Mouse (Mus musculus) hindbrain, embryonic 14.5 days (tissue): ENCODE results near the gene Ethe1. TPM values are rescaled to one million over a fixed set of nuclear protein-coding genes. Genes with fewer than 3 reads are reported as not detected.

Experiments used
- ATAC-seq: fragments of 200-750 bp; cut with Nextera tagmentation; 2 replicates; pipeline ENCODE4 v1.8.0; 2017; ENCODE audit warnings: moderate number of reproducible peaks, mild to moderate bottlenecking, moderate TSS enrichment, moderate library complexity; ENCODE audit not compliant: low FRiP score
- DNase-seq: peaks from one replicate; pipeline ENCODE4 v3.0.0-alpha.2; 2015; ENCODE audit warnings: low spot score
- H3K27ac ChIP-seq: fragments of 300-500 bp; sonication (generic); 2 replicates; pipeline ENCODE4 v1.5.1; 2014; ENCODE audit warnings: mild to moderate bottlenecking, moderate library complexity
- H3K27me3 ChIP-seq: fragments of 300-500 bp; sonication (generic); 2 replicates; pipeline ENCODE4 v1.6.1; 2014; ENCODE audit warnings: mild to moderate bottlenecking, low read length, mixed read lengths; ENCODE audit not compliant: control insufficient read depth, insufficient read depth
- H3K36me3 ChIP-seq: fragments of 300-500 bp; sonication (generic); replicated peaks from 2 replicates; pipeline ENCODE4 v1.6.1; 2014; ENCODE audit not compliant: control insufficient read depth, insufficient read depth
- H3K4me1 ChIP-seq: fragments of 300-500 bp; sonication (generic); replicated peaks from 2 replicates; pipeline ENCODE4 v1.6.1; 2014; ENCODE audit warnings: antibody characterized with exemption, low read length, mixed read lengths; ENCODE audit not compliant: control insufficient read depth, insufficient read depth
- H3K4me2 ChIP-seq: fragments of 300-500 bp; sonication (generic); replicated peaks from 2 replicates; pipeline ENCODE4 v1.6.1; 2014; ENCODE audit warnings: mild to moderate bottlenecking, moderate library complexity
- H3K4me3 ChIP-seq: fragments of 300-500 bp; sonication (generic); replicated peaks from 2 replicates; pipeline ENCODE4 v1.5.1; 2014; ENCODE audit warnings: mild to moderate bottlenecking, low read length
- H3K9ac ChIP-seq: fragments of 300-500 bp; sonication (generic); 2 replicates; pipeline ENCODE4 v1.6.1; 2014
- H3K9me3 ChIP-seq: fragments of 300-500 bp; sonication (generic); 2 replicates; pipeline ENCODE4 v1.6.1; 2016; ENCODE audit warnings: low read length; ENCODE audit not compliant: control insufficient read depth
- WGBS: fragments of 180-500 bp; shearing (Covaris S2); extraction: QIAGEN DNeasy Blood & Tissue Kit; methylation state at CpG from one replicate; pipeline ENCODE4 v1.1.7; 2014; 5-methylcytosine and 5-hydroxymethylcytosine counted together
- polyA plus RNA-seq: library from polyadenylated mRNA; unstranded; fragments of >200 nt; fragmentation: Nextera tagmentation; extraction: Ambion mirVana; gene quantifications from 2 replicates; pipeline ENCODE4 v1.2.1, GENCODE M21; 2014

Ethe1 gene
- polyA plus RNA-seq, 1 experiment from 2014 or later = 25.8 TPM

- H3K4me1 ChIP-seq = no peaks in the 10 kb centered on the region
- H3K27ac ChIP-seq = no peak overlapping the region
- H3K9ac ChIP-seq = no peak overlapping the region
- 87% methylated on average over 7 of the region's 7 CpGs for WGBS
- no peaks in the 10 kb centered on the region for H3K9me3 ChIP-seq
- H3K27me3 ChIP-seq = peaks cover 21% of the 10 kb centered on the region
- no peak overlapping the region for H3K4me2 ChIP-seq
- ATAC-seq (no peak), DNase-seq (no peak)
- no peak overlapping the region for H3K4me3 ChIP-seq
- no peaks in the 10 kb centered on the region for H3K36me3 ChIP-seq
These were observed 18.2 kb downstream of the Ethe1 start for GRCm38 (mm10) chr7:24605561-24605960.

- Histone ChIP-seq H3K4me1 (peaks cover under 1% of the 10 kb centered on the region; the same call in 1 of the 2 replicates), H3K9ac (no peak overlapping the region), H3K27ac (no peak overlapping the region), H3K9me3 (no peaks in the 10 kb centered on the region), H3K4me3 (no peak overlapping the region), H3K27me3 (peaks cover 26% of the 10 kb centered on the region), H3K4me2 (no peak overlapping the region), H3K36me3 (no peaks in the 10 kb centered on the region)
- ATAC-seq (no peak), DNase-seq (no peak)
- 77% methylated on average over 7 of the region's 7 CpGs for WGBS
These were observed 18.7 kb downstream of the Ethe1 start for GRCm38 (mm10) chr7:24606046-24606445.

- 52% methylated on average over 6 of the region's 6 CpGs for WGBS
- Histone ChIP-seq H3K27me3 (peaks cover 46% of the 10 kb centered on the region), H3K9me3 (no peaks in the 10 kb centered on the region), H3K27ac (no peak overlapping the region), H3K36me3 (no peaks in the 10 kb centered on the region), H3K4me3 (no peak overlapping the region), H3K4me2 (no peak overlapping the region), H3K4me1 (peaks cover 12% of the 10 kb centered on the region; the same call in 1 of the 2 replicates), H3K9ac (no peak overlapping the region)
- DNase-seq (peak; percentile 56), ATAC-seq (peak; percentile 83)
These were observed 20.7 kb downstream of the Ethe1 start for GRCm38 (mm10) chr7:24608017-24608416.

DNA sequence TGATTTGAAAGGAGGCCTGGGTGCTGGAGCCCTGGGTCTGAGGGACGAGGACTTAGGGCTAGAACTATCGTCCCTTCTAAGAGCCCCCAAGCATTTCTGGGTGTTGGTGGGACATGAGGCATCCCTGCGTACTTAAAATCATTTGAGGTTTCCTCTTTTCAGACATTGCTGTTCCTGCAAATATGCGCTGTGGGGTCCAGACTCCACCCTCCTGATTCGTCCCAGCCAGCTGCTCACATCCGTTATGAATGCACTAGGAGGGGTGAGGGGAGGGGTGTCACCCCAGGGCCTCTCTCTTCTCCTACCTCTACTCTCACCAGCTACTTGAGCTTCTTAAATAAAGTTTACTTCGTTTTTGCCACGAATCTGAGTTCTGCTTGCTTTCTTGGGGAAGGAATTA, 21.2 kb downstream of the Ethe1 start:
- Histone ChIP-seq H3K4me3 (no peak overlapping the region), H3K27ac (no peak overlapping the region), H3K36me3 (no peaks in the 10 kb centered on the region), H3K4me2 (no peak overlapping the region), H3K9ac (no peak overlapping the region), H3K4me1 (peaks cover 12% of the 10 kb centered on the region; the same call in 1 of the 2 replicates), H3K9me3 (no peaks in the 10 kb centered on the region), H3K27me3 (peaks cover 51% of the 10 kb centered on the region)
- ATAC-seq = no peak
- WGBS = 72% methylated on average over 8 of the region's 8 CpGs
- no peak for DNase-seq

DNA sequence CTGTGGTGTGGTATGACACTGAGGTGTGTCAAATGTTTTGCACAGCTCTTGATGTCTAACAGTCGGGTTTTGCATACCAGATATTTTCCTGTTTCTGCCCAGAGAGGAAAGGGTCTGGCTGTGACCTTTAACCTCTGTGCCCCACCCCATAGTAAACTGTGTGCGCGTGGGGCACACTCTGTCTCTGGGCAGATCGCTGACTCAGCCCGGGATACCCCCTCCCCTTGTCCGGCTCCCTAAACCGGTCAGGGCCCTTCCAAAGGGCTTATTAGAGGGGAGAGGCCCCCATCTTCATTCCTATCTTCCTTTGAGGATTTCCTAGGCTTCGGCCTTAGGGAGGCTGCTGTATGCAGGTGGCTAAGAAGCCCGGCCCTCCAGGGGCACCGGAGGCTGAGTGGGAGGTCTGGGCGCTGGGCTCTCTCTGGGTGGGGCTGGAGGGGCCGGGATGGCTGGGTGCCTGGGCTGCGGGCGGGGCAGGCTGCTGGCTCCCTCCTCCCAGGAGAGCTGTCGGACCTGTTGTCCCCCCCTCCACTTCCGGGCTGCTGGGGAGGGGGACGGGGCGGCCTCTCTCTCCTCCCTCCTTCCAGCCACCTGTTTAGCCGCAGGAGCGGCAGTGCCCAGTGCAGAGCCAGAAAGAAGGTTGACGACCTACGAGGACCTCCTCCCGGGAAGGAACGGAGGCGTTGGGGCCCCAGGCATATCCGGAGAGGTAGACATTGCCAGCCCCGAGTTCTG, 23.0 kb downstream of the Ethe1 start, which contains the start of gene Phldb3:
TSS of gene Phldb3 (plus strand) at position 620 of the 735 bp plus-strand sequence.
- Histone ChIP-seq H3K9ac (0 out of 2 replicates have a peak within 1 kb of the TSS, but pooled peaks have one; percentile 1), H3K4me1 (peaks cover 12% of the 10 kb centered on the region; the same call in 1 of the 2 replicates), H3K9me3 (no peaks in the 10 kb centered on the region), H3K27ac (no peak within 1 kb of the TSS), H3K4me2 (peak within 1 kb of the TSS; percentile 43), H3K36me3 (no peaks in the 10 kb centered on the region), H3K4me3 (peak within 1 kb of the TSS; percentile 22), H3K27me3 (peaks cover 53% of the 10 kb centered on the region)
- no peak for DNase-seq
- ATAC-seq = no peak
- WGBS = 3% methylated on average over 26 of the region's 27 CpGs

DNA sequence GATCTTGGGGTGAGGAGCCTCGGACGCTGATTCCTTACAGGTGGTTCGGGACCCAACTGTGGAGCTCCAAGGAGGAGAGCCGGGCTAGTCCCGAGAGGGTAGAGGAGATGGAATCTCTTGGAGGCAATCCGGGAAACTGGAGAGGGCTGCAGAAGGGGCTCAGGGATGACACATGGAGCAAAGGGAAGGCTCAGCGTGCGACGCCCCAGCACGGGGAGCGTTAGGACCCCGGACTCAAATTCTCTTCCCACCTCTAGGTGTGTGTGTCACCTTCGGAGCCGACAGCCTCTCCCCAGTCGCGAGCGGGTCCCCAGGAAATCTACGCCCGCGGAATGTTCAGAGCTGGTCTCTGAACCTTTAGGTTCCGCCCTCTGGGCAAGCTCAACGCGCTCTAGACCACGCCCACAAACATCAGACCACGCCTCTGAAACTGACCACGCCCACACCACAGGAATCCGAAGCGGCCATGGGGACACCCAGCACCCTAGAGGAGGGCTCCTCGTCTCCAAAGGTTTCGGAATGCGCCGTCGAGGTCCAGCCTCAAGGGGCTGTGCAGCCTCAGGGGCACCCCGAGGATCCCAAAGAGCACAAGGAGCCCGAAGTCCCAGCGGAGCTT, 23.6 kb downstream of the Ethe1 start:
- peaks cover 12% of the 10 kb centered on the region; the same call in 1 of the 2 replicates for H3K4me1 ChIP-seq
- ATAC-seq (0 out of 2 replicates have a peak, but pooled peaks have one; percentile 23), DNase-seq (no peak)
- H3K27ac ChIP-seq = no peak overlapping the region
- H3K9ac ChIP-seq = 0 out of 2 replicates have a peak overlapping the region, but pooled peaks have one; percentile 1
- under 1% methylated on average over 36 of the region's 36 CpGs for WGBS
- peaks cover 53% of the 10 kb centered on the region for H3K27me3 ChIP-seq
- no peaks in the 10 kb centered on the region for H3K36me3 ChIP-seq
- H3K9me3 ChIP-seq = no peaks in the 10 kb centered on the region
- peak overlapping the region; percentile 22 for H3K4me3 ChIP-seq
- H3K4me2 ChIP-seq = peak overlapping the region; percentile 43

- no peak overlapping the region for H3K27ac ChIP-seq
- no peak for ATAC-seq
- peak overlapping the region; percentile 22; the same call in 1 of the 2 replicates for H3K4me3 ChIP-seq
- H3K36me3 ChIP-seq = no peaks in the 10 kb centered on the region
- H3K9ac ChIP-seq = no peak overlapping the region
- 17% methylated on average over 7 of the region's 7 CpGs for WGBS
- DNase-seq = no peak
- no peaks in the 10 kb centered on the region for H3K9me3 ChIP-seq
- H3K4me2 ChIP-seq = no peak overlapping the region; the same call in 1 of the 2 replicates
- peaks cover 12% of the 10 kb centered on the region; the same call in 1 of the 2 replicates for H3K4me1 ChIP-seq
- peaks cover 53% of the 10 kb centered on the region for H3K27me3 ChIP-seq
These were observed 24.4 kb downstream of the Ethe1 start for GRCm38 (mm10) chr7:24611709-24612108.

DNA sequence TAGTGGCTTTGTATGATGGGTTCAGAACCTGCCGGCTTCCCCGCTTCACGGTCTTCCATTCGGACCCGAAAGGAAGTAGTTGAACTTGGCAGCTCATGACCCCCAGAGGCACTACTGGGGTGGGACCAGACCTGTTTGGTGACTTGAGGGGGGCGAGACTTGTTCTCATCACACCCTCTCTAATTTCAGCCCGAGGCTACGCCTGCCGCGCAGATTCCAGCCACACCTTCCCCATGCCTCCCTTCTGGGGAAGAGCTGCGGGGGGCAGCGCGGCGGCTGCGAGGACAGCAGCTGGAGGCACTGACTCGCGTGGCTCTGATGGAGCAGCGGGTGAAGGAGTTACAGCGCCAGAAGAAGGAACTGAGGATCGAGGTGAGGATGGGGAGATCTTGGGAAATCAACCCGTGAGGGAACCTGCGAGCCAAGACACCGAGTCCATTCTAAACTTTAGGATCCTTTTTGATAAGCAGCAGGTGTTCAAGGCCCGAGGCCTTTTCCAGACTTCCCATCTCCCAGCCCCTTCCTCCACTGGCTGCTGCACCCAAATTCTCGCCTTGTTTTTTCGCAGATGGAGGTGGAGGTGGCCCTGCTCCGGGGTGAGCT, 25.1 kb downstream of the Ethe1 start:
- H3K4me2 ChIP-seq = peak overlapping the region; percentile 8; the same call in 1 of the 2 replicates
- DNase-seq = no peak
- no peaks in the 10 kb centered on the region for H3K9me3 ChIP-seq
- no peak overlapping the region for H3K27ac ChIP-seq
- peaks cover 12% of the 10 kb centered on the region; the same call in 1 of the 2 replicates for H3K4me1 ChIP-seq
- H3K36me3 ChIP-seq = no peaks in the 10 kb centered on the region
- H3K4me3 ChIP-seq = 0 out of 2 replicates have a peak overlapping the region, but pooled peaks have one; percentile 7
- no peak overlapping the region for H3K9ac ChIP-seq
- ATAC-seq = no peak
- 3% methylated on average over 27 of the region's 27 CpGs for WGBS
- H3K27me3 ChIP-seq = peaks cover 53% of the 10 kb centered on the region

DNA sequence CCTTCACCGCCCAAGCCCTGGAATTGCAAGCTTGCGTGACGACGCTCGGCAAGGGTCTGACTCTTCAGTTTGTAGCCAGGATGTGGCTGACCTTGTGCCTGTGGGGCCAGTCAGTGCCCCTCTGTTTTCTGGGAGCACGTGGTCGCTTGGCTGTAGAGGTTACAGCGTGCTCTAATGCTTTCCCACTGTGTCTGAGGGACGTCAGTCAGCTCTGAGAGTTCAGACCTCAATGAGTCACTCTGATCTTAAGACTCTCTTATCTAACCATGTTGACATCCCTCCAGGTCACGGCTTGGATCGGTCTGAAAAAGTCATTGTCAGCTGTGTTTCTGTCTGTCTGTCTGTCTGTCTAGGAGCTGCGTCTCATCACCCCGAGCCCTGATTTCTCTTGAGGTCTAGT, 27.5 kb downstream of the Ethe1 start:
- Histone ChIP-seq H3K27me3 (peaks cover 40% of the 10 kb centered on the region), H3K9ac (no peak overlapping the region), H3K4me3 (no peak overlapping the region), H3K4me2 (no peak overlapping the region), H3K36me3 (no peaks in the 10 kb centered on the region), H3K27ac (no peak overlapping the region), H3K4me1 (peaks cover 12% of the 10 kb centered on the region; the same call in 1 of the 2 replicates), H3K9me3 (no peaks in the 10 kb centered on the region)
- 72% methylated on average over 13 of the region's 13 CpGs for WGBS
- ATAC-seq (no peak), DNase-seq (no peak)
